Mouse (Mus musculus): ENCODE results near the gene L3mbtl3. TPM values are rescaled to one million over a fixed set of nuclear protein-coding genes. Genes with fewer than 3 reads are reported as not detected.

The L3mbtl3 gene
- polyA plus RNA-seq, 2 experiments = 26.3 to 42.9 TPM

DNA sequence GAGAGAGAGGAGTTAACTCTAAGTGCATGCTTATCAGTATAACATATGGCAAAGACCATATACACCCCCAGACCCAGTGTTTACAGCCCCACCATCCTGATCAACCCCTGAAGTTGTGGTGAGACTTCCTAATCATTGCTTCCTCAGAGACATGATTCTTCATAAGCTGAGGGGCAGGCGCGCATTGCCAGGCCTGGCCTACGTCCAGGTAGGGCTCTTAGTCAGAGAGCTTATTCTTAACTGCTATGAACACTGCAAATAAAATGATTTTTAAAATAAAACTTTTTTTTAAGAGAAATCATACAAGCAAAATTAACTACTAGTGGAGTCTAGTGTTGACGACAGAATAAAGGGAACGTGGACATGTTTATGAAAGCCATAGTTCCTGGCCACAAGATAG is 17.5 kb downstream of the L3mbtl3 start:
- Histone ChIP-seq H3K36me3 (ENCODE audit: control insufficient read depth, insufficient read depth, low read length) (peaks cover 11% of the 10 kb centered on the region; the same call in 1 of the 2 replicates), H3K9ac (ENCODE audit: low read depth, low read length, severe bottlenecking) (no peak overlapping the region), H3K4me2 (replicated peaks; ENCODE audit: low read depth, low read length, severe bottlenecking) (no peak overlapping the region), H3K4me1 (ENCODE audit: control insufficient read depth, insufficient read depth, low read length) (no peaks in the 10 kb centered on the region), H3K4me3 (replicated peaks; ENCODE audit: low read length) (no peak overlapping the region), H3K27ac (replicated peaks; ENCODE audit: low read depth, low read length) (no peak overlapping the region), H3K9me3 (ENCODE audit: control insufficient read depth, low read length) (no peaks in the 10 kb centered on the region), H3K27me3 (ENCODE audit: control insufficient read depth, insufficient read depth, low read length) (no peaks in the 10 kb centered on the region)
- TF ChIP-seq POLR2A (IDR thresholded peaks at IDR 0.05; ENCODE audit: borderline replicate concordance, extremely low read depth, insufficient read depth, insufficient read length) = no peak
- DNase-seq (ENCODE audit: low spot score) (no peak), ATAC-seq (ENCODE audit: low FRiP score, low read depth) (no peak)
- WGBS = 90% methylated on average over 5 of the region's 5 CpGs

- Histone ChIP-seq H3K27me3 (ENCODE audit: control insufficient read depth, insufficient read depth, low read length) (no peaks in the 10 kb centered on the region), H3K4me1 (ENCODE audit: control insufficient read depth, insufficient read depth, low read length) (0 out of 2 replicates have a peak, but pooled peaks cover 5% of the 10 kb centered on the region), H3K36me3 (ENCODE audit: control insufficient read depth, insufficient read depth, low read length) (peaks cover 19% of the 10 kb centered on the region), H3K9me3 (ENCODE audit: control insufficient read depth, low read length) (no peaks in the 10 kb centered on the region), H3K27ac (replicated peaks; ENCODE audit: low read depth, low read length) (no peak overlapping the region), H3K9ac (ENCODE audit: low read depth, low read length, severe bottlenecking) (no peak overlapping the region), H3K4me2 (replicated peaks; ENCODE audit: low read depth, low read length, severe bottlenecking) (no peak overlapping the region), H3K4me3 (replicated peaks; ENCODE audit: low read length) (no peak overlapping the region)
- DNase-seq (ENCODE audit: low spot score) (no peak), ATAC-seq (ENCODE audit: low FRiP score, low read depth) (no peak)
- TF ChIP-seq POLR2A (IDR thresholded peaks at IDR 0.05; ENCODE audit: borderline replicate concordance, extremely low read depth, insufficient read depth, insufficient read length) = no peak
- 70% methylated on average over 4 of the region's 4 CpGs for WGBS
These were observed 22.0 kb downstream of the L3mbtl3 start for GRCm38 (mm10) chr10:26353781-26354180.

- ATAC-seq (ENCODE audit: low FRiP score, low read depth) = no peak
- Histone ChIP-seq H3K9ac (ENCODE audit: low read depth, low read length, severe bottlenecking) (no peak overlapping the region), H3K4me2 (replicated peaks; ENCODE audit: low read depth, low read length, severe bottlenecking) (no peak overlapping the region), H3K9me3 (ENCODE audit: control insufficient read depth, low read length) (no peaks in the 10 kb centered on the region), H3K27me3 (ENCODE audit: control insufficient read depth, insufficient read depth, low read length) (no peaks in the 10 kb centered on the region), H3K4me1 (ENCODE audit: control insufficient read depth, insufficient read depth, low read length) (0 out of 2 replicates have a peak, but pooled peaks cover 5% of the 10 kb centered on the region), H3K36me3 (ENCODE audit: control insufficient read depth, insufficient read depth, low read length) (peaks cover 24% of the 10 kb centered on the region), H3K27ac (replicated peaks; ENCODE audit: low read depth, low read length) (no peak overlapping the region), H3K4me3 (replicated peaks; ENCODE audit: low read length) (no peak overlapping the region)
- no peak for DNase-seq (ENCODE audit: low spot score)
- TF ChIP-seq POLR2A (IDR thresholded peaks at IDR 0.05; ENCODE audit: borderline replicate concordance, extremely low read depth, insufficient read depth, insufficient read length) = no peak
- 82% methylated on average over 7 of the region's 7 CpGs for WGBS
These were observed 24.5 kb downstream of the L3mbtl3 start for GRCm38 (mm10) chr10:26351129-26351738.

DNA sequence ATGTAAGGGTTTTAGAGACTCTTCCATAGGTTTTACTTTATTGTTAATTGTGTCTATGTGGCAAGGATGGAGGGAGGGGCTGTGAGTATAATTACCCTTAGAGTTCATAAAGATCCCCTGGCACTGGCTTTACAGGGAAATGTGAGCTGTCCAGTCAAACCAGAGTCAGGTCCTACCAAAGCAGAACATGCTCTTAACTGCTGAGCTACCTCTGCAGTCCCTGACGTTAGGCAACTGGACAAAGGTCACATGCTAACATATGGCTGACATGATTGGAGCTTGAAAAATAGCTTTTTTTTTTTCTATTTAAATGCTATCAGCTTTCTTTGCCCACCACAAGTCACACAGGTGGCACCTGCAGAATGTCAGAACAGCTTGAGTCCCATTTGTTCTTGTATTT is 25.6 kb downstream of the L3mbtl3 start:
- no peaks in the 10 kb centered on the region for H3K9me3 ChIP-seq (ENCODE audit: control insufficient read depth, low read length)
- 55% methylated on average over 1 of the region's 1 CpGs for WGBS

GRCm38 (mm10) chr10:26347614-26348013 is 28.2 kb downstream of the L3mbtl3 start:
- no peak for ATAC-seq (ENCODE audit: low FRiP score, low read depth)
- Histone ChIP-seq H3K36me3 (ENCODE audit: control insufficient read depth, insufficient read depth, low read length) (peaks cover 34% of the 10 kb centered on the region), H3K4me1 (ENCODE audit: control insufficient read depth, insufficient read depth, low read length) (0 out of 2 replicates have a peak, but pooled peaks cover 5% of the 10 kb centered on the region), H3K4me2 (replicated peaks; ENCODE audit: low read depth, low read length, severe bottlenecking) (no peak overlapping the region), H3K27me3 (ENCODE audit: control insufficient read depth, insufficient read depth, low read length) (no peaks in the 10 kb centered on the region), H3K9me3 (ENCODE audit: control insufficient read depth, low read length) (no peaks in the 10 kb centered on the region), H3K4me3 (replicated peaks; ENCODE audit: low read length) (no peak overlapping the region), H3K27ac (replicated peaks; ENCODE audit: low read depth, low read length) (no peak overlapping the region), H3K9ac (ENCODE audit: low read depth, low read length, severe bottlenecking) (no peak overlapping the region)
- 44% methylated on average over 7 of the region's 7 CpGs for WGBS
- no peak for DNase-seq (ENCODE audit: low spot score)
- no peak for TF ChIP-seq POLR2A (IDR thresholded peaks at IDR 0.05; ENCODE audit: borderline replicate concordance, extremely low read depth, insufficient read depth, insufficient read length)

More for the DNA sequence above, 25.6 kb downstream of the L3mbtl3 start:
- ATAC-seq (ENCODE audit: low FRiP score, low read depth) = no peak
- TF ChIP-seq POLR2A (IDR thresholded peaks at IDR 0.05; ENCODE audit: borderline replicate concordance, extremely low read depth, insufficient read depth, insufficient read length) = no peak
- DNase-seq (ENCODE audit: low spot score) = no peak
- no peak overlapping the region for H3K4me2 ChIP-seq (replicated peaks; ENCODE audit: low read depth, low read length, severe bottlenecking)
- no peak overlapping the region for H3K27ac ChIP-seq (replicated peaks; ENCODE audit: low read depth, low read length)
- H3K27me3 ChIP-seq (ENCODE audit: control insufficient read depth, insufficient read depth, low read length) = no peaks in the 10 kb centered on the region
- peaks cover 16% of the 10 kb centered on the region for H3K36me3 ChIP-seq (ENCODE audit: control insufficient read depth, insufficient read depth, low read length)
- 0 out of 2 replicates have a peak, but pooled peaks cover 5% of the 10 kb centered on the region for H3K4me1 ChIP-seq (ENCODE audit: control insufficient read depth, insufficient read depth, low read length)
- no peak overlapping the region for H3K9ac ChIP-seq (ENCODE audit: low read depth, low read length, severe bottlenecking)
- no peak overlapping the region for H3K4me3 ChIP-seq (replicated peaks; ENCODE audit: low read length)

Data from limb, embryonic 14.5 days (tissue).